Mouse (Mus musculus) hindbrain, embryonic 14.5 days (tissue): ENCODE measurements at regions not wholly inside any gene's neighbourhood (a gene's known extent, or its start where the extent isn't known, plus 50 kb on each side); places are given as distances from the start of the nearest gene placed in this dataset.

Source experiments
- ATAC-seq: fragments of 200-750 bp; cut with Nextera tagmentation; 2 replicates; pipeline ENCODE4 v1.8.0; 2017; ENCODE audit warnings: moderate number of reproducible peaks, mild to moderate bottlenecking, moderate TSS enrichment, moderate library complexity; ENCODE audit not compliant: low FRiP score
- DNase-seq: peaks from one replicate; pipeline ENCODE4 v3.0.0-alpha.2; 2015; ENCODE audit warnings: low spot score
- H3K27ac ChIP-seq: fragments of 300-500 bp; sonication (generic); 2 replicates; pipeline ENCODE4 v1.5.1; 2014; ENCODE audit warnings: mild to moderate bottlenecking, moderate library complexity
- H3K27me3 ChIP-seq: fragments of 300-500 bp; sonication (generic); 2 replicates; pipeline ENCODE4 v1.6.1; 2014; ENCODE audit warnings: mild to moderate bottlenecking, low read length, mixed read lengths; ENCODE audit not compliant: control insufficient read depth, insufficient read depth
- H3K36me3 ChIP-seq: fragments of 300-500 bp; sonication (generic); replicated peaks from 2 replicates; pipeline ENCODE4 v1.6.1; 2014; ENCODE audit not compliant: control insufficient read depth, insufficient read depth
- H3K4me1 ChIP-seq: fragments of 300-500 bp; sonication (generic); replicated peaks from 2 replicates; pipeline ENCODE4 v1.6.1; 2014; ENCODE audit warnings: antibody characterized with exemption, low read length, mixed read lengths; ENCODE audit not compliant: control insufficient read depth, insufficient read depth
- H3K4me2 ChIP-seq: fragments of 300-500 bp; sonication (generic); replicated peaks from 2 replicates; pipeline ENCODE4 v1.6.1; 2014; ENCODE audit warnings: mild to moderate bottlenecking, moderate library complexity
- H3K4me3 ChIP-seq: fragments of 300-500 bp; sonication (generic); replicated peaks from 2 replicates; pipeline ENCODE4 v1.5.1; 2014; ENCODE audit warnings: mild to moderate bottlenecking, low read length
- H3K9ac ChIP-seq: fragments of 300-500 bp; sonication (generic); 2 replicates; pipeline ENCODE4 v1.6.1; 2014
- H3K9me3 ChIP-seq: fragments of 300-500 bp; sonication (generic); 2 replicates; pipeline ENCODE4 v1.6.1; 2016; ENCODE audit warnings: low read length; ENCODE audit not compliant: control insufficient read depth
- WGBS: fragments of 180-500 bp; shearing (Covaris S2); extraction: QIAGEN DNeasy Blood & Tissue Kit; methylation state at CpG from one replicate; pipeline ENCODE4 v1.1.7; 2014; 5-methylcytosine and 5-hydroxymethylcytosine counted together

GRCm38 (mm10) chr6:147771411-147771810 is 275.6 kb upstream of the Far2 start:
- H3K9me3 ChIP-seq: no peaks in the 10 kb centered on the region
- H3K27me3 ChIP-seq: no peaks in the 10 kb centered on the region
- ATAC-seq (no peak), DNase-seq (no peak)
- H3K9ac ChIP-seq: no peak overlapping the region
- 43% methylated on average over 4 of the region's 4 CpGs for WGBS
- H3K4me2 ChIP-seq: no peak overlapping the region
- H3K27ac ChIP-seq: no peak overlapping the region
- no peaks in the 10 kb centered on the region for H3K4me1 ChIP-seq
- no peaks in the 10 kb centered on the region for H3K36me3 ChIP-seq
- H3K4me3 ChIP-seq: no peak overlapping the region

GRCm38 (mm10) chr6:147773904-147774303 is 273.2 kb upstream of the Far2 start:
- no peaks in the 10 kb centered on the region for H3K36me3 ChIP-seq
- no peaks in the 10 kb centered on the region for H3K27me3 ChIP-seq
- no peak overlapping the region for H3K4me2 ChIP-seq
- no peak for ATAC-seq
- no peak for DNase-seq
- no peak overlapping the region for H3K9ac ChIP-seq
- no peak overlapping the region for H3K27ac ChIP-seq
- 87% methylated on average over 10 of the region's 10 CpGs for WGBS
- H3K4me1 ChIP-seq: no peaks in the 10 kb centered on the region
- H3K4me3 ChIP-seq: no peak overlapping the region
- H3K9me3 ChIP-seq: no peaks in the 10 kb centered on the region

GRCm38 (mm10) chr6:147774626-147775025 is 272.4 kb upstream of the Far2 start:
- Histone ChIP-seq H3K27me3 (no peaks in the 10 kb centered on the region), H3K4me1 (no peaks in the 10 kb centered on the region), H3K4me3 (no peak overlapping the region), H3K9me3 (no peaks in the 10 kb centered on the region), H3K27ac (no peak overlapping the region), H3K36me3 (no peaks in the 10 kb centered on the region), H3K4me2 (no peak overlapping the region), H3K9ac (no peak overlapping the region)
- WGBS: 86% methylated on average over 6 of the region's 6 CpGs
- DNase-seq: no peak
- ATAC-seq: no peak

GRCm38 (mm10) chr6:147779466-147779865 is 267.6 kb upstream of the Far2 start:
- no peaks in the 10 kb centered on the region for H3K9me3 ChIP-seq
- no peaks in the 10 kb centered on the region for H3K4me1 ChIP-seq
- H3K27ac ChIP-seq: no peak overlapping the region
- H3K4me3 ChIP-seq: no peak overlapping the region
- DNase-seq: no peak
- WGBS: 94% methylated on average over 1 of the region's 1 CpGs
- H3K36me3 ChIP-seq: no peaks in the 10 kb centered on the region
- no peak overlapping the region for H3K9ac ChIP-seq
- ATAC-seq: no peak
- H3K4me2 ChIP-seq: no peak overlapping the region
- no peaks in the 10 kb centered on the region for H3K27me3 ChIP-seq

- no peak overlapping the region for H3K4me3 ChIP-seq
- WGBS: 91% methylated on average over 2 of the region's 2 CpGs
Observed at GRCm38 (mm10) chr6:147784249-147784648, 262.8 kb upstream of the Far2 start.

GRCm38 (mm10) chr6:147784854-147785253 is 262.2 kb upstream of the Far2 start:
- DNase-seq: no peak
- Histone ChIP-seq H3K4me3 (no peak overlapping the region), H3K9me3 (no peaks in the 10 kb centered on the region), H3K27ac (no peak overlapping the region), H3K9ac (no peak overlapping the region), H3K4me1 (no peaks in the 10 kb centered on the region), H3K36me3 (no peaks in the 10 kb centered on the region), H3K27me3 (no peaks in the 10 kb centered on the region), H3K4me2 (no peak overlapping the region)
- ATAC-seq: no peak
- 94% methylated on average over 6 of the region's 6 CpGs for WGBS

More at GRCm38 (mm10) chr6:147784249-147784648, 262.8 kb upstream of the Far2 start:
- H3K9me3 ChIP-seq: no peaks in the 10 kb centered on the region
- no peak overlapping the region for H3K27ac ChIP-seq
- ATAC-seq: no peak
- no peak overlapping the region for H3K4me2 ChIP-seq
- DNase-seq: no peak
- no peaks in the 10 kb centered on the region for H3K4me1 ChIP-seq
- no peaks in the 10 kb centered on the region for H3K36me3 ChIP-seq
- no peak overlapping the region for H3K9ac ChIP-seq
- H3K27me3 ChIP-seq: no peaks in the 10 kb centered on the region

- Histone ChIP-seq H3K27me3 (no peaks in the 10 kb centered on the region), H3K9ac (no peak overlapping the region), H3K9me3 (no peaks in the 10 kb centered on the region), H3K36me3 (no peaks in the 10 kb centered on the region), H3K4me1 (no peaks in the 10 kb centered on the region), H3K4me3 (no peak overlapping the region), H3K27ac (no peak overlapping the region), H3K4me2 (no peak overlapping the region)
- 82% methylated on average over 2 of the region's 2 CpGs for WGBS
- ATAC-seq: no peak
- DNase-seq: no peak
Observed at GRCm38 (mm10) chr6:147788095-147788494, 259.0 kb upstream of the Far2 start.

GRCm38 (mm10) chr6:147789112-147789511 is 257.9 kb upstream of the Far2 start:
- no peaks in the 10 kb centered on the region for H3K9me3 ChIP-seq
- H3K27ac ChIP-seq: no peak overlapping the region
- no peak for ATAC-seq
- no peak overlapping the region for H3K9ac ChIP-seq
- no peaks in the 10 kb centered on the region for H3K4me1 ChIP-seq
- 76% methylated on average over 6 of the region's 6 CpGs for WGBS
- H3K4me3 ChIP-seq: no peak overlapping the region
- H3K4me2 ChIP-seq: no peak overlapping the region
- H3K36me3 ChIP-seq: no peaks in the 10 kb centered on the region
- no peak for DNase-seq
- no peaks in the 10 kb centered on the region for H3K27me3 ChIP-seq

- no peak for DNase-seq
- H3K36me3 ChIP-seq: no peaks in the 10 kb centered on the region
Observed at GRCm38 (mm10) chr6:147793811-147794210, 253.2 kb upstream of the Far2 start.

GRCm38 (mm10) chr6:147794351-147794750 is 252.7 kb upstream of the Far2 start:
- DNase-seq (no peak), ATAC-seq (no peak)
- Histone ChIP-seq H3K27me3 (no peaks in the 10 kb centered on the region), H3K9ac (no peak overlapping the region), H3K4me3 (no peak overlapping the region), H3K4me1 (no peaks in the 10 kb centered on the region), H3K4me2 (no peak overlapping the region), H3K9me3 (no peaks in the 10 kb centered on the region), H3K36me3 (no peaks in the 10 kb centered on the region), H3K27ac (no peak overlapping the region)
- WGBS: 75% methylated on average over 4 of the region's 4 CpGs

More at GRCm38 (mm10) chr6:147793811-147794210, 253.2 kb upstream of the Far2 start:
- Histone ChIP-seq H3K9ac (no peak overlapping the region), H3K9me3 (no peaks in the 10 kb centered on the region), H3K4me2 (no peak overlapping the region), H3K4me1 (no peaks in the 10 kb centered on the region), H3K27ac (no peak overlapping the region), H3K27me3 (no peaks in the 10 kb centered on the region), H3K4me3 (no peak overlapping the region)
- no peak for ATAC-seq
- 54% methylated on average over 3 of the region's 3 CpGs for WGBS
